Mouse (Mus musculus) CH12.LX (cell line): ENCODE measurements around the gene Setd2. TPM values are rescaled to one million over a fixed set of nuclear protein-coding genes. Genes with fewer than 3 reads are reported as not detected.

Experiments used
- DNase-seq: peaks from one replicate; pipeline ENCODE4 v3.0.0-alpha.2; 2013; ENCODE audit errors: extremely low read depth
- H3K27ac ChIP-seq: 2 replicates; pipeline ENCODE4 v1.5.1; 2012; ENCODE audit warnings: low read depth, mild to moderate bottlenecking, control low read depth, moderate library complexity; ENCODE audit not compliant: insufficient read depth
- H3K27me3 ChIP-seq: replicated peaks from 2 replicates; pipeline ENCODE3; 2012; ENCODE audit warnings: inconsistent platforms
- H3K36me3 ChIP-seq, 2 experiments: replicated peaks in 1 of 2; 2 replicates each; pipeline versions ENCODE3 to v1.6.1; 2012; ENCODE audit warnings: inconsistent platforms in 1 of 2, low read length in 1 of 2, mild to moderate bottlenecking in 1 of 2, mixed read lengths in 1 of 2, moderate library complexity in 1 of 2; ENCODE audit not compliant: control insufficient read depth in 1 of 2, insufficient read depth in 1 of 2
- H3K4me1 ChIP-seq, 2 experiments: 2 replicates each; pipeline ENCODE4 v1.6.1; 2012; ENCODE audit warnings: inconsistent platforms in 1 of 2, moderate library complexity in 1 of 2; ENCODE audit not compliant: insufficient read depth in 2 of 2, control insufficient read depth in 1 of 2
- H3K4me2 ChIP-seq: 2 replicates; pipeline ENCODE4 v1.6.1; 2012; ENCODE audit warnings: low read depth, mild to moderate bottlenecking, control low read depth; ENCODE audit not compliant: poor library complexity, insufficient read depth, severe bottlenecking
- H3K4me3 ChIP-seq, 3 experiments: fragments of 150-350 bp in 1 of 3; sonication (generic) in 1 of 3; replicated peaks in 1 of 3; 2 replicates each; pipeline versions ENCODE3 to v1.5.1; 2011 to 2012; ENCODE audit warnings: low read depth in 2 of 3, low read length in 2 of 3, mild to moderate bottlenecking in 2 of 3, moderate library complexity in 2 of 3, control low read depth in 1 of 3, improper control_type of control experiment in 1 of 3, inconsistent platforms in 1 of 3, mixed read lengths in 1 of 3; ENCODE audit not compliant: poor library complexity in 1 of 3
- H3K79me2 ChIP-seq: replicated peaks from 2 replicates; pipeline ENCODE4 v1.6.1; 2012; ENCODE audit warnings: mild to moderate bottlenecking, moderate library complexity; ENCODE audit not compliant: control insufficient read depth, poor library complexity, insufficient read depth, severe bottlenecking; ENCODE audit errors: extremely low read depth
- H3K9ac ChIP-seq: 2 replicates; pipeline ENCODE4 v1.6.1; 2012; ENCODE audit warnings: low read depth, mild to moderate bottlenecking, control low read depth, moderate library complexity; ENCODE audit not compliant: insufficient read depth
- H3K9me3 ChIP-seq: replicated peaks from 2 replicates; pipeline ENCODE3; 2012; ENCODE audit warnings: low read length, inconsistent platforms, mixed read lengths
- BHLHE40 ChIP-seq: IDR thresholded peaks from 2 replicates; pipeline ENCODE4 v1.6.1; 2011; ENCODE audit warnings: mild to moderate bottlenecking, low read depth, low read length, improper control_type of control experiment
- CHD1 ChIP-seq: IDR thresholded peaks from 2 replicates; pipeline ENCODE4 v1.6.1; 2012; ENCODE audit warnings: low read depth, low read length, improper control_type of control experiment, inconsistent platforms
- HCFC1 ChIP-seq: IDR thresholded peaks from 2 replicates; pipeline ENCODE4 v1.6.1; 2012; ENCODE audit warnings: low read depth, mild to moderate bottlenecking, inconsistent platforms, low read length, improper control_type of control experiment
- IRF4 ChIP-seq: IDR thresholded peaks from 2 replicates; pipeline ENCODE4 v1.6.1; 2014; ENCODE audit warnings: low read depth, mild to moderate bottlenecking, inconsistent platforms, low read length, improper control_type of control experiment
- JUN ChIP-seq: IDR thresholded peaks from 2 replicates; pipeline ENCODE4 v1.6.1; 2011; ENCODE audit warnings: low read depth, mild to moderate bottlenecking, low read length, improper control_type of control experiment, moderate library complexity; ENCODE audit not compliant: insufficient read depth
- JUND ChIP-seq: conservative IDR thresholded peaks from 2 replicates; pipeline ENCODE4 v1.6.1; 2011; ENCODE audit warnings: low read depth, low read length, improper control_type of control experiment
- KAT2A ChIP-seq: IDR thresholded peaks from 2 replicates; pipeline ENCODE4 v1.6.1; 2012; ENCODE audit warnings: low read length, improper control_type of control experiment, inconsistent platforms; ENCODE audit not compliant: insufficient replicate concordance
- MAX ChIP-seq: IDR thresholded peaks from 2 replicates; pipeline ENCODE4 v1.6.1; 2011; ENCODE audit warnings: low read length, improper control_type of control experiment
- MAZ ChIP-seq: IDR thresholded peaks from 2 replicates; pipeline ENCODE4 v1.6.1; 2012; ENCODE audit warnings: low read depth, mild to moderate bottlenecking, inconsistent platforms, low read length, improper control_type of control experiment, moderate library complexity
- MEF2A ChIP-seq: IDR thresholded peaks from 2 replicates; pipeline ENCODE4 v1.6.1; 2014; ENCODE audit warnings: low read depth, mild to moderate bottlenecking, inconsistent platforms, low read length, improper control_type of control experiment, borderline replicate concordance
- MXI1 ChIP-seq: IDR thresholded peaks from 2 replicates; pipeline ENCODE4 v1.6.1; 2011; ENCODE audit warnings: mild to moderate bottlenecking, low read depth, low read length, improper control_type of control experiment
- NELFE ChIP-seq: IDR thresholded peaks from 2 replicates; pipeline ENCODE4 v1.6.1; 2011; ENCODE audit warnings: low read depth, low read length, improper control_type of control experiment
- POLR2A ChIP-seq: IDR thresholded peaks from 2 replicates; pipeline ENCODE4 v1.6.1; 2011; ENCODE audit warnings: low read depth, mild to moderate bottlenecking, improper control_type of control experiment, low read length
- POLR2AphosphoS2 ChIP-seq: IDR thresholded peaks from 2 replicates; pipeline ENCODE4 v1.6.1; 2011; ENCODE audit warnings: low read depth, low read length, improper control_type of control experiment
- RAD21 ChIP-seq: IDR thresholded peaks from 2 replicates; pipeline ENCODE4 v1.6.1; 2011; ENCODE audit warnings: low read depth, mild to moderate bottlenecking, low read length, improper control_type of control experiment, moderate library complexity
- RCOR1 ChIP-seq: conservative IDR thresholded peaks from 2 replicates; pipeline ENCODE4 v1.6.1; 2012; ENCODE audit warnings: low read depth, mild to moderate bottlenecking, inconsistent platforms, low read length, improper control_type of control experiment
- SMC3 ChIP-seq: IDR thresholded peaks from 2 replicates; pipeline ENCODE4 v1.6.1; 2011; ENCODE audit warnings: low read depth, low read length, improper control_type of control experiment
- TCF12 ChIP-seq: IDR thresholded peaks from 2 replicates; pipeline ENCODE4 v1.6.1; 2014; ENCODE audit warnings: low read depth, mild to moderate bottlenecking, inconsistent platforms, low read length, improper control_type of control experiment
- USF1 ChIP-seq: IDR thresholded peaks from 2 replicates; pipeline ENCODE4 v1.6.1; 2014; ENCODE audit warnings: low read depth, mild to moderate bottlenecking, inconsistent platforms, low read length, improper control_type of control experiment
- USF2 ChIP-seq: conservative IDR thresholded peaks from 2 replicates; pipeline ENCODE4 v1.6.1; 2011; ENCODE audit warnings: low read depth, low read length, improper control_type of control experiment
- ZC3H11A ChIP-seq: IDR thresholded peaks from 2 replicates; pipeline ENCODE4 v1.6.1; 2012; ENCODE audit warnings: low read depth, mild to moderate bottlenecking, inconsistent platforms, low read length, improper control_type of control experiment
- ZKSCAN1 ChIP-seq: IDR thresholded peaks from 2 replicates; pipeline ENCODE4 v1.6.1; 2012; ENCODE audit warnings: low read depth, inconsistent platforms, low read length, improper control_type of control experiment, borderline replicate concordance
- ZMIZ1 ChIP-seq: IDR thresholded peaks from 2 replicates; pipeline ENCODE4 v1.6.1; 2012; ENCODE audit warnings: low read depth, mild to moderate bottlenecking, inconsistent platforms, low read length, improper control_type of control experiment
- ZNF384 ChIP-seq: IDR thresholded peaks from 2 replicates; pipeline ENCODE4 v1.6.1; 2012; ENCODE audit warnings: low read depth, low read length, improper control_type of control experiment, inconsistent platforms
- dilution Hi-C: fragments of 300-500 bp; cut with MboI; formaldehyde crosslinking; loops from 2 replicates; pipeline ENCODE4 v1.14.3; 2020; ENCODE audit warnings: low sequenced_read_pairs; ENCODE audit not compliant: extremely low pct_unique_long_range_greater_than_20kb, extremely low pct_ligation_motif_present
- in situ Hi-C: fragments of 300-500 bp; cut with MboI; formaldehyde crosslinking; loops from 3 replicates; pipeline ENCODE4 v1.14.3; 2019; ENCODE audit warnings: low sequenced_read_pairs, low pct_ligation_motif_present, low pct_unique_long_range_greater_than_20kb, mixed read lengths
- polyA plus RNA-seq: library from polyadenylated mRNA; unstranded; fragments of >175 nt; gene quantifications from 2 replicates; pipeline ENCODE4 v1.2.1, GENCODE M21; 2012; ENCODE audit warnings: low read depth; ENCODE audit not compliant: insufficient read length
- total RNA-seq, 2 experiments: library from RNA; depleted of rRNA; stranded (reverse); fragments of 300-350 nt in 1 of 2; fragments of >200 nt in 1 of 2; gene quantifications; 2 replicates each; pipeline ENCODE4 v1.2.3; 2012 to 2014

Gene Setd2
- total and polyA plus RNA-seq, 3 experiments: 35.8 to 87.1 (median 41.6) TPM

GRCm38 (mm10) chr9:110638611-110639021, 106.2 kb downstream of the Setd2 start:
- H3K9me3 ChIP-seq: no peaks in the 10 kb centered on the region
- no peaks in the 10 kb centered on the region for H3K27me3 ChIP-seq
- H3K4me1 ChIP-seq: peaks cover 9 to 30% of the 10 kb centered on the region in 2 experiments
- no peak overlapping the region for H3K27ac ChIP-seq
- DNase-seq: no peak
- no peak overlapping the region for H3K4me3 ChIP-seq
- no peak overlapping the region for H3K4me2 ChIP-seq
- H3K9ac ChIP-seq: no peak overlapping the region
- no peak for TF ChIP-seq KAT2A
- TF ChIP-seq JUND: no peak
- TF ChIP-seq CHD1: no peak
- TF ChIP-seq BHLHE40: no peak
- TF ChIP-seq ZNF384: no peak
- no peak for TF ChIP-seq ZC3H11A
- no peak for TF ChIP-seq ZMIZ1
- TF ChIP-seq POLR2AphosphoS2: no peak
- no peak for TF ChIP-seq SMC3
- TF ChIP-seq MAZ: no peak
- no peak for TF ChIP-seq IRF4
- no peak for TF ChIP-seq POLR2A
- no peak for TF ChIP-seq NELFE
- TF ChIP-seq, all 38 proteins: peak for 0
- in situ Hi-C loops (no loop called here), dilution Hi-C loops (no loop called here)
- Histone ChIP-seq H3K36me3 (peaks cover 64 to 99% of the 10 kb centered on the region in 2 experiments), H3K79me2 (no peaks in the 10 kb centered on the region)

GRCm38 (mm10) chr9:110641006-110641405, 108.6 kb downstream of the Setd2 start:
- DNase-seq: no peak
- Histone ChIP-seq H3K4me1 (peaks cover 25 to 52% of the 10 kb centered on the region in 2 experiments), H3K9me3 (no peaks in the 10 kb centered on the region), H3K27ac (no peak overlapping the region), H3K4me2 (no peak overlapping the region), H3K36me3 (peaks cover 46 to 84% of the 10 kb centered on the region in 2 experiments), H3K27me3 (no peaks in the 10 kb centered on the region), H3K79me2 (no peaks in the 10 kb centered on the region), H3K9ac (no peak overlapping the region), H3K4me3 (no peak overlapping the region)
- dilution Hi-C loops: no loop called here
- TF ChIP-seq ZMIZ1: no peak
- no peak for TF ChIP-seq MAX
- in situ Hi-C loops: loop anchor here (5.0 kb wide), 1 partner anchor 71 kb away; no protein-coding TSS in a partner anchor

GRCm38 (mm10) chr9:110642812-110643524, 110.6 kb downstream of the Setd2 start:
- peaks cover 27 to 68% of the 10 kb centered on the region in 2 experiments for H3K36me3 ChIP-seq
- no peak for DNase-seq
- peaks cover 25 to 66% of the 10 kb centered on the region in 2 experiments for H3K4me1 ChIP-seq
- no peaks in the 10 kb centered on the region for H3K27me3 ChIP-seq
- no peak overlapping the region for H3K9ac ChIP-seq
- H3K9me3 ChIP-seq: no peaks in the 10 kb centered on the region
- in situ Hi-C loops: loop anchor here (5.0 kb wide), 1 partner anchor 69 kb away; no protein-coding TSS in a partner anchor
- no peak overlapping the region for H3K4me3 ChIP-seq
- H3K4me2 ChIP-seq: no peak overlapping the region
- dilution Hi-C loops: no loop called here
- no peak overlapping the region for H3K27ac ChIP-seq
- no peaks in the 10 kb centered on the region for H3K79me2 ChIP-seq
- TF ChIP-seq MEF2A (no peak), MAZ (no peak), RAD21 (no peak), ZKSCAN1 (no peak), POLR2A (no peak), USF2 (no peak), RCOR1 (no peak), KAT2A (no peak), POLR2AphosphoS2 (no peak), JUN (no peak), USF1 (no peak), BHLHE40 (no peak), TCF12 (no peak), MXI1 (no peak), SMC3 (no peak), HCFC1 (no peak), CHD1 (no peak)
